Mouse (Mus musculus): Measurements from ENCODE around the gene Timp2. TPM values are rescaled to one million over a fixed set of nuclear protein-coding genes. Genes with fewer than 3 reads are reported as not detected.

The Timp2 gene
- polyA plus RNA-seq, 1 experiment from 2014 or later: 6.1 TPM

GRCm38 (mm10) chr11:118332376-118332775 lies 23.2 kb downstream of the Timp2 start:
- no peak overlapping the region for H3K4me2 ChIP-seq (ENCODE audit: low read depth, low read length)
- no peaks in the 10 kb centered on the region for H3K27me3 ChIP-seq (ENCODE audit: control insufficient read depth, insufficient read depth, low read depth, low read length)
- H3K9ac ChIP-seq (ENCODE audit: low read depth, low read length): no peak overlapping the region
- H3K27ac ChIP-seq (ENCODE audit: low read length): no peak overlapping the region
- no peak for ATAC-seq (ENCODE audit: low read depth)
- H3K4me3 ChIP-seq (ENCODE audit: low read depth, low read length): no peak overlapping the region
- no peaks in the 10 kb centered on the region for H3K36me3 ChIP-seq (ENCODE audit: control insufficient read depth, insufficient read depth)
- WGBS (ENCODE audit: insufficient replicate concordance): 76% methylated on average over 11 of the region's 11 CpGs
- no peaks in the 10 kb centered on the region for H3K4me1 ChIP-seq (ENCODE audit: control insufficient read depth, low read depth, low read length)
- H3K9me3 ChIP-seq (replicated peaks; ENCODE audit: control insufficient read depth, low read length): no peaks in the 10 kb centered on the region

- H3K4me2 ChIP-seq (ENCODE audit: low read depth, low read length): no peak overlapping the region
- no peak overlapping the region for H3K4me3 ChIP-seq (ENCODE audit: low read depth, low read length)
- H3K27ac ChIP-seq (ENCODE audit: low read length): no peak overlapping the region
- ATAC-seq (ENCODE audit: low read depth): no peak
- no peaks in the 10 kb centered on the region for H3K4me1 ChIP-seq (ENCODE audit: control insufficient read depth, low read depth, low read length)
- H3K36me3 ChIP-seq (ENCODE audit: control insufficient read depth, insufficient read depth): no peaks in the 10 kb centered on the region
- H3K27me3 ChIP-seq (ENCODE audit: control insufficient read depth, insufficient read depth, low read depth, low read length): no peaks in the 10 kb centered on the region
- no peaks in the 10 kb centered on the region for H3K9me3 ChIP-seq (replicated peaks; ENCODE audit: control insufficient read depth, low read length)
- no peak overlapping the region for H3K9ac ChIP-seq (ENCODE audit: low read depth, low read length)
- 81% methylated on average over 16 of the region's 16 CpGs for WGBS (ENCODE audit: insufficient replicate concordance)
Observed at GRCm38 (mm10) chr11:118330777-118331176, 24.8 kb downstream of the Timp2 start.

- Histone ChIP-seq H3K4me3 (ENCODE audit: low read depth, low read length) (no peak overlapping the region), H3K9ac (ENCODE audit: low read depth, low read length) (no peak overlapping the region), H3K4me2 (ENCODE audit: low read depth, low read length) (no peak overlapping the region), H3K27me3 (ENCODE audit: control insufficient read depth, insufficient read depth, low read depth, low read length) (no peaks in the 10 kb centered on the region), H3K9me3 (replicated peaks; ENCODE audit: control insufficient read depth, low read length) (no peaks in the 10 kb centered on the region), H3K4me1 (ENCODE audit: control insufficient read depth, low read depth, low read length) (no peaks in the 10 kb centered on the region), H3K36me3 (ENCODE audit: control insufficient read depth, insufficient read depth) (no peaks in the 10 kb centered on the region), H3K27ac (ENCODE audit: low read length) (no peak overlapping the region)
- ATAC-seq (ENCODE audit: low read depth): no peak
- 76% methylated on average over 14 of the region's 14 CpGs for WGBS (ENCODE audit: insufficient replicate concordance)
Observed at GRCm38 (mm10) chr11:118330361-118330760, 25.2 kb downstream of the Timp2 start.

GRCm38 (mm10) chr11:118328947-118329346 lies 26.6 kb downstream of the Timp2 start:
- Histone ChIP-seq H3K4me1 (ENCODE audit: control insufficient read depth, low read depth, low read length) (no peaks in the 10 kb centered on the region), H3K27me3 (ENCODE audit: control insufficient read depth, insufficient read depth, low read depth, low read length) (no peaks in the 10 kb centered on the region), H3K36me3 (ENCODE audit: control insufficient read depth, insufficient read depth) (no peaks in the 10 kb centered on the region), H3K4me3 (ENCODE audit: low read depth, low read length) (no peak overlapping the region), H3K9ac (ENCODE audit: low read depth, low read length) (no peak overlapping the region), H3K4me2 (ENCODE audit: low read depth, low read length) (no peak overlapping the region), H3K27ac (ENCODE audit: low read length) (no peak overlapping the region), H3K9me3 (replicated peaks; ENCODE audit: control insufficient read depth, low read length) (no peaks in the 10 kb centered on the region)
- no peak for ATAC-seq (ENCODE audit: low read depth)
- 68% methylated on average over 5 of the region's 5 CpGs for WGBS (ENCODE audit: insufficient replicate concordance)

- H3K9ac ChIP-seq (ENCODE audit: low read depth, low read length): no peak overlapping the region
- H3K4me1 ChIP-seq (ENCODE audit: control insufficient read depth, low read depth, low read length): no peaks in the 10 kb centered on the region
- no peak overlapping the region for H3K4me3 ChIP-seq (ENCODE audit: low read depth, low read length)
- no peaks in the 10 kb centered on the region for H3K36me3 ChIP-seq (ENCODE audit: control insufficient read depth, insufficient read depth)
- no peak overlapping the region for H3K27ac ChIP-seq (ENCODE audit: low read length)
- no peaks in the 10 kb centered on the region for H3K9me3 ChIP-seq (replicated peaks; ENCODE audit: control insufficient read depth, low read length)
- ATAC-seq (ENCODE audit: low read depth): no peak
- 67% methylated on average over 6 of the region's 6 CpGs for WGBS (ENCODE audit: insufficient replicate concordance)
- H3K27me3 ChIP-seq (ENCODE audit: control insufficient read depth, insufficient read depth, low read depth, low read length): no peaks in the 10 kb centered on the region
- H3K4me2 ChIP-seq (ENCODE audit: low read depth, low read length): no peak overlapping the region
Observed at GRCm38 (mm10) chr11:118328511-118328910, 27.0 kb downstream of the Timp2 start.

GRCm38 (mm10) chr11:118326991-118327971 lies 28.3 kb downstream of the Timp2 start:
- ATAC-seq (ENCODE audit: low read depth): no peak
- no peak overlapping the region for H3K9ac ChIP-seq (ENCODE audit: low read depth, low read length)
- 75% methylated on average over 24 of the region's 24 CpGs for WGBS (ENCODE audit: insufficient replicate concordance)

GRCm38 (mm10) chr11:118326491-118326890 lies 29.0 kb downstream of the Timp2 start:
- ATAC-seq (ENCODE audit: low read depth): no peak
- Histone ChIP-seq H3K4me3 (ENCODE audit: low read depth, low read length) (no peak overlapping the region), H3K27me3 (ENCODE audit: control insufficient read depth, insufficient read depth, low read depth, low read length) (no peaks in the 10 kb centered on the region), H3K36me3 (ENCODE audit: control insufficient read depth, insufficient read depth) (no peaks in the 10 kb centered on the region), H3K9ac (ENCODE audit: low read depth, low read length) (no peak overlapping the region), H3K4me1 (ENCODE audit: control insufficient read depth, low read depth, low read length) (no peaks in the 10 kb centered on the region), H3K9me3 (replicated peaks; ENCODE audit: control insufficient read depth, low read length) (no peaks in the 10 kb centered on the region), H3K4me2 (ENCODE audit: low read depth, low read length) (no peak overlapping the region), H3K27ac (ENCODE audit: low read length) (no peak overlapping the region)
- 53% methylated on average over 4 of the region's 4 CpGs for WGBS (ENCODE audit: insufficient replicate concordance)

More at GRCm38 (mm10) chr11:118326991-118327971, 28.3 kb downstream of the Timp2 start:
- Histone ChIP-seq H3K4me2 (ENCODE audit: low read depth, low read length) (no peak overlapping the region), H3K27me3 (ENCODE audit: control insufficient read depth, insufficient read depth, low read depth, low read length) (no peaks in the 10 kb centered on the region), H3K9me3 (replicated peaks; ENCODE audit: control insufficient read depth, low read length) (no peaks in the 10 kb centered on the region), H3K27ac (ENCODE audit: low read length) (no peak overlapping the region), H3K4me1 (ENCODE audit: control insufficient read depth, low read depth, low read length) (no peaks in the 10 kb centered on the region), H3K4me3 (ENCODE audit: low read depth, low read length) (no peak overlapping the region), H3K36me3 (ENCODE audit: control insufficient read depth, insufficient read depth) (no peaks in the 10 kb centered on the region)

GRCm38 (mm10) chr11:118324541-118324940 lies 31.0 kb downstream of the Timp2 start:
- ATAC-seq (ENCODE audit: low read depth): no peak

GRCm38 (mm10) chr11:118323974-118324373 lies 31.6 kb downstream of the Timp2 start:
- Histone ChIP-seq H3K9ac (ENCODE audit: low read depth, low read length) (no peak overlapping the region), H3K4me2 (ENCODE audit: low read depth, low read length) (no peak overlapping the region), H3K4me3 (ENCODE audit: low read depth, low read length) (no peak overlapping the region), H3K9me3 (replicated peaks; ENCODE audit: control insufficient read depth, low read length) (no peaks in the 10 kb centered on the region), H3K36me3 (ENCODE audit: control insufficient read depth, insufficient read depth) (no peaks in the 10 kb centered on the region), H3K27ac (ENCODE audit: low read length) (no peak overlapping the region), H3K4me1 (ENCODE audit: control insufficient read depth, low read depth, low read length) (no peaks in the 10 kb centered on the region), H3K27me3 (ENCODE audit: control insufficient read depth, insufficient read depth, low read depth, low read length) (no peaks in the 10 kb centered on the region)
- ATAC-seq (ENCODE audit: low read depth): no peak
- WGBS (ENCODE audit: insufficient replicate concordance): 31% methylated on average over 5 of the region's 5 CpGs

More at GRCm38 (mm10) chr11:118324541-118324940, 31.0 kb downstream of the Timp2 start:
- H3K9ac ChIP-seq (ENCODE audit: low read depth, low read length): no peak overlapping the region
- H3K4me2 ChIP-seq (ENCODE audit: low read depth, low read length): no peak overlapping the region
- no peaks in the 10 kb centered on the region for H3K9me3 ChIP-seq (replicated peaks; ENCODE audit: control insufficient read depth, low read length)
- no peaks in the 10 kb centered on the region for H3K27me3 ChIP-seq (ENCODE audit: control insufficient read depth, insufficient read depth, low read depth, low read length)
- H3K36me3 ChIP-seq (ENCODE audit: control insufficient read depth, insufficient read depth): no peaks in the 10 kb centered on the region
- H3K4me3 ChIP-seq (ENCODE audit: low read depth, low read length): no peak overlapping the region
- WGBS (ENCODE audit: insufficient replicate concordance): 25% methylated on average over 5 of the region's 5 CpGs
- H3K27ac ChIP-seq (ENCODE audit: low read length): no peak overlapping the region
- no peaks in the 10 kb centered on the region for H3K4me1 ChIP-seq (ENCODE audit: control insufficient read depth, low read depth, low read length)
